Mouse (Mus musculus): ENCODE data around the gene Stk40.

DNA sequence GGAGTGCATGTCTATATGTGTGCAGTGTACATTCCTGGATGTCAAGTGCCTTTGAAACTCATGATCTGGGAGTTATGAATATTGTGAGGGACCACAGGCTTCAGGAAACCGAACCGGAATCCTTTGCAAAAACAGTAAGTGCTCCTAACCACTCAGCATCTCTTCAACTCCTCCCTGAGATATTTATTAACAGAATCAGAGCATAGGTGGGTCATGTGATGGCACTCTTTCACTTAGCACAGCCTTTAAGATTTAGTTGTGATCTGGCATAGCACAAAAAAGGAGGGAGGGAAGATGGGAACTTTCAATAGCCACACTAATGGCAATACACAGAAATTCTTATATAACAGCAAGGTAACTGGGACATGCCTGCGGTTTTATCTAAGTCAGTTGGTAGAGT is 83.3 kb downstream of the Stk40 start:
- TF ChIP-seq CTCF (IDR thresholded peaks at IDR 0.05; ENCODE audit: low read depth) (no peak), EP300 (IDR thresholded peaks at IDR 0.05; ENCODE audit: low read depth) (no peak)

Data from heart, postnatal 0 days (tissue).